Mouse (Mus musculus): ENCODE results near the gene Snx29. TPM values are rescaled to one million over a fixed set of nuclear protein-coding genes. Genes with fewer than 3 reads are reported as not detected.
"Not testable (repeated sequence)": the region's sequence is repeated elsewhere in the genome, so short reads cannot be mapped to it uniquely, and the experiment has no call there.

Snx29 gene
- total and polyA plus RNA-seq, 3 experiments = 2.6 to 9.9 (median 8.9) TPM

DNA sequence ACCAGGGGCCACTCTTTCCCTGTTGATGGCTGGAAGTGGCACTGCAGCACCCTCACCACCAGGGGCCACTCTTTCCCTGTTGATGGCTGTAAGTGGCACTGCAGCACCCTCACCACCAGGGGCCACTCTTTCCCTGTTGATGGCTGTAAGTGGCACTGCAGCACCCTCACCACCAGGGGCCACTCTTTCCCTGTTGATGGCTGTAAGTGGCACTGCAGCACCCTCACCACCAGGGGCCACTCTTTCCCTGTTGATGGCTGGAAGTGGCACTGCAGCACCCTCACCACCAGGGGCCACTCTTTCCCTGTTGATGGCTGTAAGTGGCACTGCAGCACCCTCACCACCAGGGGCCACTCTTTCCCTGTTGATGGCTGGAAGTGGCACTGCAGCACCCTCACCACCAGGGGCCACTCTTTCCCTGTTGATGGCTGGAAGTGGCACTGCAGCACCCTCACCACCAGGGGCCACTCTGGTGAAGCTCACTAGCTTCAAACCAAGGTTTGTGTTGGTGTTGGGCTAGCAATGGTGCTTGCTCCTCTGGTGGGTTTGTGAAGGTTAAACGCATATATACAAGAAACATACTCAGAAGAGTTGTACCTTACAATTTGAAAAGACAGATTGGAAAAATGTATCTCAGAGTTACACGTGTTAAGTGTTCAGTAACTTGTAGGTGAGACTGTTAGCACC is 101.0 kb downstream of the Snx29 start:
- intact Hi-C loops (cut with DNase I) = loop anchor here (2.0 to 10.0 kb wide), 3 partner anchors 179 to 781 kb away; no protein-coding TSS in a partner anchor
- H3K27me3 ChIP-seq (ENCODE audit: control insufficient read depth, insufficient read depth, low read length); H3K36me3 ChIP-seq (ENCODE audit: control insufficient read depth, insufficient read depth, low read length); H3K79me2 ChIP-seq (replicated peaks; ENCODE audit: control insufficient read depth, insufficient read depth, low read length); H3K9ac ChIP-seq (ENCODE audit: low read depth, low read length); H3K4me1 ChIP-seq (ENCODE audit: control insufficient read depth, insufficient read depth, low read length); H3K4me3 ChIP-seq; H3K27ac ChIP-seq: not testable (repeated sequence)
- peak; percentile 32 to 44 for DNase-seq
- 95% methylated on average over 2 of the region's 2 CpGs for WGBS
- peak; percentile 63 for TF ChIP-seq CTCF (IDR thresholded peaks at IDR 0.05)

DNA sequence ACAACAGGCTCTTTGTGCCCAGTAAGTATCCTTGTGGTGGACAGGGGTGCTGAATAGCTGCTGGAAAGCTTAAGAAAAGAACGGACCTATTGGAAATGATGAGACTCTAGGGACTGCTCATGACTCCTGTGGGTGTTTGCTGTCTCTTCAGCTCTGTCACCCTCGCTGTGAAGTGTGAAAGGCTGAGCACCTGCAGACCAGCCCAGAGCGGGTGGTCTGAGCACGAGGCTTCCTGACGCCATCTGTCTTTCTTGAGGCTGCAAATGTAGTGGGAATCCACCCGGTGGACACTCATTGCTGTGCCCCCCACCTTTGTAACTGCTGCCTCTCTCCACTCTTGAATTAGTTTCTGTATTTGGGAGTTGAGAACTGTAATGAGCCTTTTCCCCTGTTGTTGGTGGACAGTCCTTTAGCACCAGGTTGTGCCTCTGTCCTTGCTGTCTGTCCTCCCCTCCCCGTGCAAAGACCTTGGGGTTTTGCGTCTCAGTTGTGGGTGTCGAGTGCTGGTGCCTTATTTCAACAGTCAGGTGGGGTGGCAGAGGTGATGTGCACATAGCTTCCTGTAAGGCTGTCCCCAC is 101.9 kb downstream of the Snx29 start:
- WGBS = 90% methylated on average over 9 of the region's 9 CpGs
- Histone ChIP-seq H3K36me3 (ENCODE audit: control insufficient read depth, insufficient read depth, low read length) (no peaks in the 10 kb centered on the region), H3K4me3 (no peak overlapping the region), H3K4me1 (ENCODE audit: control insufficient read depth, insufficient read depth, low read length) (no peaks in the 10 kb centered on the region), H3K9ac (ENCODE audit: low read depth, low read length) (no peak overlapping the region), H3K27me3 (ENCODE audit: control insufficient read depth, insufficient read depth, low read length) (no peaks in the 10 kb centered on the region), H3K27ac (no peak overlapping the region), H3K79me2 (replicated peaks; ENCODE audit: control insufficient read depth, insufficient read depth, low read length) (no peaks in the 10 kb centered on the region)
- no peak for TF ChIP-seq POLR2A (IDR thresholded peaks at IDR 0.05; ENCODE audit: insufficient read depth, low read depth, low read length)
- TF ChIP-seq EP300 (IDR thresholded peaks at IDR 0.05; ENCODE audit: insufficient read depth, low read depth, low read length) = no peak
- TF ChIP-seq CTCF (IDR thresholded peaks at IDR 0.05) = no peak
- DNase-seq = no peak
- intact Hi-C loops (cut with DNase I) = loop anchor here (2.0 to 10.0 kb wide), 3 partner anchors 178 to 780 kb away; no protein-coding TSS in a partner anchor

GRCm38 (mm10) chr16:11425279-11425678 is 102.6 kb downstream of the Snx29 start:
- WGBS = 48% methylated on average over 7 of the region's 7 CpGs
- H3K4me1 ChIP-seq (ENCODE audit: control insufficient read depth, insufficient read depth, low read length) = no peaks in the 10 kb centered on the region
- H3K27ac ChIP-seq = no peak overlapping the region
- TF ChIP-seq CTCF (IDR thresholded peaks at IDR 0.05) = no peak
- TF ChIP-seq POLR2A (IDR thresholded peaks at IDR 0.05; ENCODE audit: insufficient read depth, low read depth, low read length) = no peak
- no peak for TF ChIP-seq EP300 (IDR thresholded peaks at IDR 0.05; ENCODE audit: insufficient read depth, low read depth, low read length)
- H3K36me3 ChIP-seq (ENCODE audit: control insufficient read depth, insufficient read depth, low read length) = no peaks in the 10 kb centered on the region
- no peak overlapping the region for H3K9ac ChIP-seq (ENCODE audit: low read depth, low read length)
- intact Hi-C loops (cut with DNase I) = loop anchor here (2.0 to 10.0 kb wide), 3 partner anchors 178 to 780 kb away; no protein-coding TSS in a partner anchor
- H3K4me3 ChIP-seq = no peak overlapping the region
- H3K79me2 ChIP-seq (replicated peaks; ENCODE audit: control insufficient read depth, insufficient read depth, low read length) = no peaks in the 10 kb centered on the region
- DNase-seq = no peak
- no peaks in the 10 kb centered on the region for H3K27me3 ChIP-seq (ENCODE audit: control insufficient read depth, insufficient read depth, low read length)

DNA sequence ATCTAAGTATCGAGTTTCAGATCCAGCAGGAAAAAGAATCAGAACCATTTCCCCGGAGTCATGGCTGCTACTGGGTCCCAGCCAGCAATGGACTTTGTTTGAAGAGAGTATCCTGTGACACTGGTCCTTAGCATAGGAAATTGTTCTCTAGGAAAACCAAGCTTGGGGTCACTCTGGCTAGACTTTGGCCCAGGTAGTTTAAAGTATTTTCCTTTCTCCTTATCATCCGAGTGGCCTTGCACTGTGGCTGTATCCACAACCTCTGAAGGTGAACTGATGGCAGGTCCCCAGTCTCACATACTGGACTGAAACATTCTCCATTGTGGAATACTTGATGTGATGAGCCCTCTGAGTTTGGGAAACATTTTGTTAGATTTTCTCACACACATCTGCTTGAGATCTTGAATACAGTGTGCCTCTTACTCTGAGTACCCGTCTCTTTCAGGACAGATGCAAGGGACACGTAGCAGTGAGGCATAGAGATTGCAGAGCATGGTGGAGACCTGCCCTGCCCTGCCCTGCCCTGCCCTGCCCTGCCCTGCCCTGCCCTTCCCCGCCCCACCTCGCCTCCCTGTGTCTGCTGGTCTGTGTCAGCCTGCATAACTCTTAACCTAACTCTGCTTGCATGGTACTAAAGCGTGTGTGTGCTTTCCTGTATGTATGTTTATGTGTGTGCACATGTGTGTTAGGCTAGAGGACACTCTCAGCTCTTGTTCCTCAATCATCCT is 104.3 kb downstream of the Snx29 start:
- DNase-seq = no peak
- Histone ChIP-seq H3K36me3 (ENCODE audit: control insufficient read depth, insufficient read depth, low read length) (no peaks in the 10 kb centered on the region), H3K27ac (no peak overlapping the region), H3K4me3 (no peak overlapping the region), H3K27me3 (ENCODE audit: control insufficient read depth, insufficient read depth, low read length) (no peaks in the 10 kb centered on the region), H3K4me1 (ENCODE audit: control insufficient read depth, insufficient read depth, low read length) (no peaks in the 10 kb centered on the region), H3K9ac (ENCODE audit: low read depth, low read length) (no peak overlapping the region), H3K79me2 (replicated peaks; ENCODE audit: control insufficient read depth, insufficient read depth, low read length) (no peaks in the 10 kb centered on the region)
- intact Hi-C loops (cut with DNase I) = loop anchor here (10.0 kb wide), 2 partner anchors 508 to 778 kb away; no protein-coding TSS in a partner anchor
- TF ChIP-seq POLR2A (IDR thresholded peaks at IDR 0.05; ENCODE audit: insufficient read depth, low read depth, low read length) = no peak
- no peak for TF ChIP-seq CTCF (IDR thresholded peaks at IDR 0.05)
- no peak for TF ChIP-seq EP300 (IDR thresholded peaks at IDR 0.05; ENCODE audit: insufficient read depth, low read depth, low read length)
- WGBS = 72% methylated on average over 8 of the region's 8 CpGs

- no peaks in the 10 kb centered on the region for H3K36me3 ChIP-seq (ENCODE audit: control insufficient read depth, insufficient read depth, low read length)
- H3K27ac ChIP-seq = no peak overlapping the region
- H3K9ac ChIP-seq (ENCODE audit: low read depth, low read length) = no peak overlapping the region
- intact Hi-C loops (cut with DNase I) = loop anchor here (10.0 kb wide), 2 partner anchors 505 to 775 kb away; no protein-coding TSS in a partner anchor
- DNase-seq = no peak
- H3K27me3 ChIP-seq (ENCODE audit: control insufficient read depth, insufficient read depth, low read length) = no peaks in the 10 kb centered on the region
- no peak overlapping the region for H3K4me3 ChIP-seq
- 96% methylated on average over 3 of the region's 3 CpGs for WGBS
- H3K4me1 ChIP-seq (ENCODE audit: control insufficient read depth, insufficient read depth, low read length) = no peaks in the 10 kb centered on the region
- no peaks in the 10 kb centered on the region for H3K79me2 ChIP-seq (replicated peaks; ENCODE audit: control insufficient read depth, insufficient read depth, low read length)
- TF ChIP-seq POLR2A (IDR thresholded peaks at IDR 0.05; ENCODE audit: insufficient read depth, low read depth, low read length) (no peak), EP300 (IDR thresholded peaks at IDR 0.05; ENCODE audit: insufficient read depth, low read depth, low read length) (no peak), CTCF (IDR thresholded peaks at IDR 0.05) (no peak)
Observed at GRCm38 (mm10) chr16:11429784-11430183, 107.1 kb downstream of the Snx29 start.

GRCm38 (mm10) chr16:11430520-11430919 is 107.8 kb downstream of the Snx29 start:
- Histone ChIP-seq H3K79me2 (replicated peaks; ENCODE audit: control insufficient read depth, insufficient read depth, low read length) (no peaks in the 10 kb centered on the region), H3K9ac (ENCODE audit: low read depth, low read length) (no peak overlapping the region), H3K4me1 (ENCODE audit: control insufficient read depth, insufficient read depth, low read length) (no peaks in the 10 kb centered on the region), H3K27ac (no peak overlapping the region), H3K4me3 (no peak overlapping the region), H3K36me3 (ENCODE audit: control insufficient read depth, insufficient read depth, low read length) (no peaks in the 10 kb centered on the region), H3K27me3 (ENCODE audit: control insufficient read depth, insufficient read depth, low read length) (no peaks in the 10 kb centered on the region)
- 91% methylated on average over 6 of the region's 6 CpGs for WGBS
- TF ChIP-seq EP300 (IDR thresholded peaks at IDR 0.05; ENCODE audit: insufficient read depth, low read depth, low read length) (no peak), CTCF (IDR thresholded peaks at IDR 0.05) (no peak), POLR2A (IDR thresholded peaks at IDR 0.05; ENCODE audit: insufficient read depth, low read depth, low read length) (no peak)
- DNase-seq = no peak
- intact Hi-C loops (cut with DNase I) = no loop called here

All from heart, adult 2 months (tissue).